Mouse (Mus musculus): ENCODE data around the gene Bgn.

Bgn gene

DNA sequence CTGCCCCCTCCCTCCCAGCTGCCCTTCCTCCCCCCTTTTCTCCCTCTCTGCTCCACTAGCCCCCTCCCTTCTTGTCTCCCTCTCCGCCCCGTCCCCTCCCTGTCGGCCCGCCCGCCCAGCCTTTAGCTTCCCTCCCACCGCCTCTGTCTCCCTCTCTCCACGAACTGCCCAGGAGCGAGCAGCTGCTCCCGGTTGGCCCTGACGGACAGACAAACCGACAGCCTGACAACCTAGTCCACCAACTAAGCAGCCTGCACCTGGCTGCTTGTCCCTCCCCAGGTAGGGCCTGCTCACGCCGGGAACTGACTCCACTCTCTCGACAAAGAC is at the start of gene Bgn:
Bgn (plus strand) TSS at position 119 of the 327 bp plus-strand sequence.
- DNase-seq, result no peak

DNA sequence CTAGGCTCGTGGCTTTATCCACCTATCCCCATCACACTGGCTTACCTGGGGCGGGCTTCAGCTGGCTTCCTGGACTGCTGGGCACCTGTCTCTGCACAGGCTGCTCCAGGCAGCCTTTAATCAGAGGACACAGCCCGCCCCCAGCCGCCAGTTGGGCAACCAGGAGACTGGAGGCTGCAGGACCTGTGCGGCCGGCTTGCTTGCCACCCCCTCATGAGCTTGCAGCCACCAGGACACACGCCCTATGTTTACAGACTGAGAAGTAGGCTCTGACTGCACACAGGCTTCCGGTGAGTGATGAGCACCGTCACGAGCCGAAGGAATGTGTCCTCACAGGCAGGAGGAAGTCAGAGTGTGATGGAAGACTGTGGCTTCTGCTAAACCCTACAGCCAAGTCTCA is 48.1 kb upstream of the Bgn start, which contains the start of gene Trex2:
Trex2 (minus strand) TSS at position 93 of the 400 bp plus-strand sequence.
- DNase-seq, result no peak

DNA sequence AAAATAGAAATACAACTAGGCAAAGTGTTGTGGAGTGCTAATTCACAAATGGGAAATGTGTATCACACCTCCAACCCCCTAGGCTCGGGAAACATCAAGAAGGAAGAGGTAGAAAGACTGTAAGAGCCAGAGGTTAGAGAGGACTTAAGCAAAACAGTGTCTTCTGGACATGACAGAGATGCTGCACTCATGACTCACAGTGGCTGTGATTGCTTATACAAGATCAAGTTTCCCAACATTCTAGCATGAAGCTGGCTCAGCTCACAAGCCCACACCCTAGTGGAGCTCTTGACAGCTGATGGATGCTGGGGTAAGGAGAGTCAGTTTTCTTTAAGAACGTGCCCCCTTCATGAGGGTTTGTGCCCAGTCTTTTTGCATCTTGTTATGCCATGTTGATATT is 42.0 kb upstream of the Bgn start:
- DNase-seq, result no peak

DNA sequence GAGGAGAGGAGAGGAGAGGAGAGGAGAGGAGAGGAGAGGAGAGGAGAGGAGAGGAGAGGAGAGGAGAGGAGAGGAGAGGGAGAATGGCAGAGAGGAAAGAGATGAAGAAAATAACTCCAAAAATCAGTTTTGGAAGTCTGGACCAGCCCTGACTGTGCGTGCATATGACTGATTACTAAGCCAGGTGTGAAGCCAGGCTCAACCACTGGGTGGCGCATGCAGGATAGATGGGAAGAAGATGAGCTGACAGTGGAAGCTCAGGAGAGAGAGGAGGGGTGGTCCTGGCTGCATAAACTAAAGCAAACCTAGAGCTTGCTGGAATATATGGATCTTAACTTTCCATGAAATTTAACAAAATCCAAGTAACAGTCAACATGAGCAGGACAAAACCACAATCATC is 31.5 kb upstream of the Bgn start:
- DNase-seq, result peak in 1 of 2 experiments; percentile 60

GRCm38 (mm10) chrX:73458877-73459392 is 24.5 kb upstream of the Bgn start, which contains the start of gene Haus7:
TSS of gene Haus7 (minus strand) at chrX:73459044.
- DNase-seq, result peak; percentile 75 to 86

DNA sequence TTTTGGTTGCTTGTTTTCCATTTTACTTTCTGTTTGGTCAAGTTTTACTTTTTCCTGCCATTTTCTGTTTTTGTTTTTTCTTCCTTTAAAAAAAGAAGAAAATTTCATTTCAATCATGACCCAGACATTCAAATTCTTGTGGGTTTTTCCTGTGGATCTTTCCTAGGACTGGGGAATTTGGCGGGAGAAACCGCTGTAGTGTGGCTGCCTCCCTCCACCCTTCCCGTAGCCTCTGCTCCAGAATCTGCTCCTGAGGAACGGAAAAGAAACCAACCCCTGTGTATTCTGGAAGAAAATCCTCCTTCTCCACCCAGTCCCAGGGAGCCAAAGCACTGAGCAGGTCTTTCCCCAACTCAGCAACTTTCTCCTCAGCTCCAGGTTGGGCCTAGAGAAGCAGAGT is 22.6 kb upstream of the Bgn start:
- no peak for DNase-seq

DNA sequence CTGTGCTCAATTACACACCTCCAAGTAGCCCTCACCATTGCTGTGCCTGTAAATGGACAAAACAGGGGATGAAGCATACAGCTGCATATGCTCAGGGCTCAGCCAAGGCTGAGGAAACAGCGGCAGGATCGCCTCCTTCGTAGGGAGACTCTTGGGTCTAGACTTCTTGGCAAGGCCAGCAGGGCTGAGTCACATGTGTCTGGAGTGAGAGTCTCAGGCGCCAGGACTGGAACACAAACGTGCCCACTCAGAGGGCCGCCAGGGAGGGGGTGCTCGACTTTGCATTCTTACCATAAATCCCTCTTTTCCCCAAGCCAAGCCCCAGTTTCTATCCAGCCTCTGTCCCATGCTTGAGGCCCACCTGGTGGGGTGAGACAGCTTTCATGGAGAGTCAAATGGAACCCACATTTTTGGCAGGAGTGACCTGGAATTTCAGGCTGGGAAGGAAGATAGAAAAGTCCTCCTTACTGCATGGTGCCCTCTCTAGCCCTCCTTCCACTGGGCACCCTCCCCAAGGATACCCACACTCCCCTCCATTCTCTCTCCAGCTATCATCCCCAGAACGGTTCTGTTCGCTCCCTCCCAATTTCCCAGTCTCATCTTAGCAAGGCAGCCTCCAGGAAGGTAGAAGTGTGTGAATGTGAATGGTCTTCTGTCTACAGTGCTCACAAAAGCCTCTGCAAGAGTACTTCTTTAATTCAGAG is 17.8 kb upstream of the Bgn start:
- DNase-seq, result no peak

DNA sequence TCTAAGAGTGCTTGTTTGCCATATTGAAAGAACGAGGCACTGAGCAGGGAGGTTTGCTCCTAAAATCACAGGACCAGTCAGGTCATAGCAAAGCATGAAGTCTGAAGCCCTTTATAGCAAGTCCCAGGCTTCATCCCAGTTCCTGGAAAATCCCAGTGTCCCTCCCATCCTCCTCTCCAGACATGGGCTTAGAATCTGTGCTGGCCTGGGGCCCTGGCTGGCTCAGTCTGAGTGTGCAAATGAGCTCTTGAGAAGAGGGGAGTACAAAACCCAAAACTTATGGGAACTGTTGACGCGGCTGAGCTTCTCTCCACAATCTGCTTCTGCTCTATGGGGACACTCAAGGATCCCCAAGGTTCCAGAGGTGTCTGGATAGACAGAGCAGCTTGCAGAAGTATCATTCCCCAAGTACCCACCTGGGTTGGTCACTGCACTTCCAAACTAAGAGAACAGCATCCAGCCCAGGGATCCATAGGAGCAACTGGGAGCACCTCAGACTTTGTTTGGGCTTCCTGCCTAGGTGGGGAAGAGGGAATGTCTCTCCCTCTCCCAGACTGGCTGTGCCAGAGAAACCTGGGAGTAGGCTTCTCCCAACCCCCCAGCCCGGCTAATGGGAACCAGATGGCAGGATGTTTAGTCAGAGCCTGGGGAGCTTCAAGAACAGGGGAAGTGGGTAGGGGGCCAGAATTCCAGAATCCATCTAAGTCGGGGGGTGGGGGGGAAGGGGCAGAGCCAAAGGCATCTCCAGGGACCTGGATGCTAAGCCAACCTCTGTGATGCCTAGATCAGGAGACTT is 15.8 kb upstream of the Bgn start:
- no peak for DNase-seq

DNA sequence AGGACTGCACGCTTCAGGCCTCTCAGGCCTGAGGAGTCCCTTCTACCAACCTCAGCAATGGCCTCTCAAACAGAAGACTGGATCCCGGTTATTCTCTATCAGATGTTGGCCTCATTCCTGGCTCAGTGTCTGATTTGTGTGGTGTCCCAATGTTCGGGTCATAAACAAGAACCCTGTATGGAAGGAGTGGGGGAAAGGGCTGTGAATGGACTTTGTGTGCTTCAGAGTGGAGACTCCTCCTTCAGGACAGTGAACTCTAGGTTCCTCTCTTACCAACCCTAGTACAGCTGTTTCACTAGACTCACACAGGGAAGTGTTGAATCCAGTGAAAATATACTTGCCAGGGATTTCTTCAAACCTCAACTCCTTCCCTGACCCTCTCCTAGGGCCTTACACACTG is 15.1 kb upstream of the Bgn start:
- DNase-seq, result no peak

DNA sequence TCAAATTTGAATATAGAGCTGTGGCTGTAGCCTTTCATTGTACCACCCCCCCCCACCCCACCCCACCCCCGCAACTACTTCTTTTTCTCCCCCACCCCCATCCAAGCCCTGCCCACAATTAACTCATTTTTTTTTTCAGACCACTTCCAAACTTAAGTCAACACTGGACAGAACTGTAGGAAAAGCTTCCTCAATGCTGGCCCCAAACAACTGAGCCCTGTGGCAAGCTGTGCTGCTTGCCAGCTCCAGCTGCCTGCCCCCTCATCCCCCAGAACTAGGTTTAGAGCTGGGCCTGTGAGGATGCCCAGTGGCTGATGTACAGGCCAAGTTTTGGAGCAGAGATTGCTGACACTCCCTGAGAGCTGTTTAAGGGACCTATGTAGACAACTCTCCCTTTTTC is 14.7 kb upstream of the Bgn start:
- no peak for DNase-seq

GRCm38 (mm10) chrX:73471764-73472163 is 11.6 kb upstream of the Bgn start:
- no peak for DNase-seq

DNA sequence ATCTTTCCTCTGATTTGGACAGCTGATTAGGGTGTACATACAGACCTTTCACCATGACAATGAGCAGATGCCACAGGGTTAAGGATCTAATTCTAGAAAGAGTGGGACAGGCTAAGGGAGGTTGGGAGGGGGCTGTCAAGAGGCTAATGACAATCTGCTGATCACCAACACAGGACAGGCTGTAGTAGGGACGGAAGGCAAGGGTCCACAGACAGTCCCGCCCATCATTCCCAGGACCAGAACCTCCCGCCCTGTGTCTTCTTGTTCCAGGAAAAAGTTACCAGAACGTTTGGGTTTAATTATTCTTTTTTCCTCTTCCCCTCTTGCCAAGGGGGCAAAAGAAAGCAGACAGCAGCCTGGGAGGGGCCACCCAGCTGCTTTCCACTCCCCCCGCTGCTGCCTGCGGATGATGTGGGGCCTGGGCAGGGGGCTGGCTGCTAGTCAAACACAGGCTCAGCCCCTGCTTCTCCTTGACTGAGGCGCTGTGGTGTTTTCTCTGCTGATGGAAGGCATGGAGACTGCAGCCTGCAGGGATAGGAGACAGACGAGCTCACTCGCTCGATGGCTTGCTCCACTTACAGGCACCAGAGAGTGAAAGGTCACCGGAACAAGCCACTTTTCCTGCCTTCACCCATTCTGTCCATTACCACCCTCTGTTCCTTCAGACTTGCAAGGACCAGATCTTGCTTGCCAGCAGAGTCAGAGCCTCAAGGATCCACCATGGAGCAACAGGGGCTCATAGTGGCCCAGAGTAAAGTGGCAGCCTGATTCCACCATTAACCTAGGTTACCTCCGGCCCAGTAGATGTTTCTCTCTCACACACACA is 8.8 kb upstream of the Bgn start:
- DNase-seq, result no peak

- no peak for DNase-seq
These were observed 7.6 kb upstream of the Bgn start for GRCm38 (mm10) chrX:73475658-73476256.

DNA sequence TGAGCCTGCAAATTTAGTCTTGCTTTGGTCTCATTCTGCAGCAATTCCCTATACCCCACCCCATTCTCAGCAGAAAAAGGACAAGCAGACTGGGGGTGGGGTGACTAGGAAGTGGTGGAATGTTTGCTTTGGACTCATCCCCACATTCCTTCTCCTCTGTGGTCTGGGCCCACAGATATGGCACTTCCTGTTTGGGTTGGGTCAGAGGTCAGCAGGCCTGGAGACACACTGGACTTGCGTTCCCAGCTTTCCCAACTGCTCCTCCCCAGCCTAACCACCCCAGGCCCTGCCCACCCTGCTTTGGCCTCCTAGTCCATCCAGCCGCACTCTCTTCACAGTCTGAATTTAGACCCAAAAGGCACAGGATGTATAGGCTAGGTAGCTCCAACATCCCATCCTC is 6.8 kb upstream of the Bgn start:
- DNase-seq, result no peak

- no peak for DNase-seq
These were observed 5.9 kb upstream of the Bgn start for GRCm38 (mm10) chrX:73477500-73477899.

DNA sequence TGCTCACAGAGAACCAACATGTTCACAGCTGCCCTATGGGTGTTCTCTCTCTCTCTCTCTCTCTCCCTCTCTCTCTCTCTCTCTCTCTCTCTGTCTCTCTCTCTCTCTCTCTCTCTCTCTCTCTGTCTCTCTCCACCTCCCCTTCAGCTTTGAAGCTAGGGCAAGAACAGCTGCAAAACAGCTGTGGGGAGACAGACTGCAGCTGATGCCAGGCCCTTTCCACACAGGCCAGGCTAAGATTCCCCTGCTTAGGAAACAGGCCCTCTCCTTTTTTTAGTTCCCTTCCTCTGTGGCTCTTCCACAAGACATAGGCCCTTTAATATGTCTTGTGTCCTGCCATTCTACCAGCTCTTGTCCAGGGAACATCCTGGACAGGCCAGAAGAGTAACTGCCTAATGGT is 3.7 kb upstream of the Bgn start:
- no peak for DNase-seq

DNA sequence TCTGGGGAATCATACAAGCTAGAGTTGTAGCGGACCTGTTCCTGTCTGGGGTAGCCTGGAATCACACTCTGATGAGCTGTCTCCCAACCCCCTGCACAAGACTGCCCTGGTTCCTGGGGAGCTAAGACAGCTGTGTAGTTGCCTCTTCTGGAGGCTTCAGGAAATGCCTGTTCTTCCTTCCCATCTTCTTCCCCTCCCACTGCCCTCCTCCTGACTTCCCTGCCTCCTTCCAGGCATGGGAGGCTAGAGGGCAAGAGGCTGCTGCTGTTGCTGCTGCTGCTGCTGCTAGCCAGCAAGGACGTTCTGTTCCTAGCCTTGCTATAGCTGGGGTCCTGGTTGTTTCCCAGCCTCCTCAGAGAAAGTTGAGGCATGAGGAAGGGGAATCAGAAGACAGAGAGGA is 3.1 kb upstream of the Bgn start:
- DNase-seq, result no peak

- DNase-seq, result no peak
These were observed 539 bp upstream of the Bgn start for GRCm38 (mm10) chrX:73482643-73483483.

DNA sequence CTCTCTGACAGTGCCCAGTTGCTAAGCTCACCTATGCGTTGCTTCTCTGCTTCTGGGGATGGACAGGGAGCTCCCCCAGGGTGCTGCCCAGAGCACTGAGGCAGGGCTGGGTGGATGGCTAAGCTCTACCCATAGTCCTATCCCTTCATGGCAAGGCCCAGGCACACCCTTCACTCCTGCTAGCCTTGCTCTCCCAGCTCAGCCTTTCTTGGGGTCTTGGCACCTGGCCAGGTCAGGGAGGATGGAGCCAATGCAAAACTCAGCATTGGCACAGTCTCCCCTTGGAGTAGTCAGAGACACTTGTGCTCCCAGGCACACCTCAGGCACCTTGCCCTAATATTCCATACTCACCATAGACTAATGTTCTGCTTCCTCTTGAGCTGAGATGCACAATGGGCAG is 674 bp downstream of the Bgn start:
- DNase-seq, result no peak

DNA sequence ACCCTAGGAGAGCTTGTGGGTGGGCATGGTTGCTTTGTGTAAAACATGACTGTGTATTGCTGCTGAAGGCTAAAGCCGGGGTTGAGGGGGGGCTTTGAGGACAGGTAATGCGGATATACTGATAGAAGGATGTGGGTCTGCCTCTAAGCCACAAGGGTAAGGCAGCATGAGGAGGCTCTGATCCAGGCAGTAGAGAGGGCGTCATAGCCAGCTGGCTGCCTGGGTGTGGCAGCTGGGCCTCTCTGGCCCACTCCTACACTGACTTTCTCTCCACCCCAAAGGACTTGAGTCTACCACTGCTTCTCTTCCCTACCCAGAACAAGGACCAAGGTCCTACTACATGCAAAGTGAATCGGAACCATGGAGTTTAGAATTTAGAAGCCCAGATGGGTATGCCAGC is 1.5 kb downstream of the Bgn start:
- no peak for DNase-seq

DNA sequence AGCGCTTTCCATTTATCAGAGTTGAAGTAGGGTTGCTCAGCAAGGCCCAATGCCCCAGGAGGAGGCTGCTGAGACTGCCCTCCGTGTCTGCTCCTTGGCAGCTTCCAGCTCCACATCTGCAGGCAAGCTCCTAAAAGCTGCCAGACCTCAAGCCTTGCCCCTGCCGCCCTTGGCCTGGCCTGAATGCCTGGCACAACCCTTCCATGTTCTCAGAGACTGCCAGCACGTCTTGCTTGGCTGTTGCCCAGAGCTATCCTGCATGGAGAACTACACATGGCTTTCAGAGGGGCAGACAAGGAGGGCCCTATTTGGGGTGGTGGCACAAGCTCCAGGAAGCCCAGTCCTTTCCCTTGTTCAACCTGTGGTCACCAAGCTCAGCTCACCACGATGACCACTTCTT is 3.5 kb downstream of the Bgn start:
- no peak for DNase-seq

- no peak for DNase-seq
These were observed 6.8 kb downstream of the Bgn start for GRCm38 (mm10) chrX:73490186-73490585.
